Comparison of ENCODE assay signal across 23 mouse cellular contexts in genomic region chr3:105515640-105516039, GRCm38 (mm10).
DNase-seq lines count a peak whose midpoint lies in the region; ATAC-seq and TF ChIP-seq lines count a peak whose summit lies in the region.
"Had no signal": no experiment of that assay in that cellular context is flagged by ENCODE, and none has a peak within 500 bp of the region (broad histone marks: within the 10 kb centered on the region; RNA-seq: fewer than 3 reads in every experiment).

No protein-coding gene starts in this region.

- peak; percentile 29; the same call in 1 of the 2 replicates for TF ChIP-seq CTCF in forebrain, postnatal 0 days (IDR thresholded peaks at IDR 0.05; ENCODE audit: low read depth)
- peak; percentile 24 for TF ChIP-seq CTCF in left cerebral cortex, adult 2 months (IDR thresholded peaks at IDR 0.05)
- TF ChIP-seq CTCF in testis, adult 2 months (IDR thresholded peaks at IDR 0.05; ENCODE audit: control insufficient read depth, insufficient read depth, insufficient replicate concordance, low read depth, low read length), result 0 out of 2 replicates have a peak, but pooled peaks have one; percentile 10
- TF ChIP-seq CTCF in stomach, postnatal 0 days (IDR thresholded peaks at IDR 0.05; ENCODE audit: low read depth), result peak; percentile 48

- TF ChIP-seq POLR2A in testis, adult 2 months (IDR thresholded peaks at IDR 0.05; ENCODE audit: control insufficient read depth, low read depth, low read length), result no peak

- no peaks in the 10 kb centered on the region for H3K9me3 ChIP-seq in forebrain, postnatal 0 days (ENCODE audit: low read length)
- no peaks in the 10 kb centered on the region for H3K9me3 ChIP-seq in forebrain, embryonic 10.5 days
- H3K9me3 ChIP-seq in stomach, postnatal 0 days (ENCODE audit: control insufficient read depth, low read length), result no peaks in the 10 kb centered on the region
- H3K9me3 ChIP-seq in forebrain, embryonic 12.5 days, result no peaks in the 10 kb centered on the region
- H3K9me3 ChIP-seq: heart, embryonic 10.5 days; limb, embryonic 12.5 days; liver, embryonic 13.5 days; midbrain, embryonic 13.5 days had no signal

- H3K4me3 ChIP-seq in forebrain, postnatal 0 days (ENCODE audit: low read depth, low read length), result no peak overlapping the region
- H3K4me3 ChIP-seq in forebrain, embryonic 10.5 days, result no peak overlapping the region
- H3K4me3 ChIP-seq in left cerebral cortex, adult 2 months, result no peak overlapping the region
- no peak overlapping the region for H3K4me3 ChIP-seq in testis, adult 2 months (ENCODE audit: control insufficient read depth, low read depth, low read length)
- H3K4me3 ChIP-seq in stomach, postnatal 0 days (ENCODE audit: low read depth, low read length), result no peak overlapping the region
- no peak overlapping the region for H3K4me3 ChIP-seq in forebrain, embryonic 12.5 days (replicated peaks)
- H3K4me3 ChIP-seq: heart, embryonic 10.5 days; limb, embryonic 12.5 days; liver, embryonic 13.5 days; midbrain, embryonic 13.5 days; myocyte had no signal

- TF ChIP-seq EP300 in stomach, postnatal 0 days (optimal IDR thresholded peaks at IDR 0.05), result no peak

- H3K27ac ChIP-seq in forebrain, postnatal 0 days (ENCODE audit: low read depth, low read length), result no peak overlapping the region
- no peak overlapping the region for H3K27ac ChIP-seq in forebrain, embryonic 10.5 days
- H3K27ac ChIP-seq in left cerebral cortex, adult 2 months, result no peak overlapping the region
- no peak overlapping the region for H3K27ac ChIP-seq in testis, adult 2 months (ENCODE audit: control insufficient read depth, insufficient read depth, low read depth, low read length)
- no peak overlapping the region for H3K27ac ChIP-seq in stomach, postnatal 0 days (replicated peaks)
- no peak overlapping the region for H3K27ac ChIP-seq in forebrain, embryonic 12.5 days
- H3K27ac ChIP-seq: heart, embryonic 10.5 days; hindbrain, embryonic 14.5 days; limb, embryonic 12.5 days; liver, embryonic 13.5 days; midbrain, embryonic 13.5 days had no signal

- no peak overlapping the region for H3K4me2 ChIP-seq in forebrain, postnatal 0 days (ENCODE audit: low read depth)
- H3K4me2 ChIP-seq in stomach, postnatal 0 days (replicated peaks; ENCODE audit: low read depth), result no peak overlapping the region
- no peak overlapping the region for H3K4me2 ChIP-seq in forebrain, embryonic 12.5 days
- H3K4me2 ChIP-seq: hindbrain, embryonic 14.5 days; limb, embryonic 12.5 days; liver, embryonic 13.5 days; midbrain, embryonic 13.5 days had no signal

- peaks cover 3% of the 10 kb centered on the region for H3K4me1 ChIP-seq in forebrain, postnatal 0 days (ENCODE audit: insufficient read depth)
- H3K4me1 ChIP-seq in forebrain, embryonic 10.5 days, result 0 out of 2 replicates have a peak, but pooled peaks cover 3% of the 10 kb centered on the region
- H3K4me1 ChIP-seq in testis, adult 2 months (ENCODE audit: control insufficient read depth, insufficient read depth, low read length), result no peaks in the 10 kb centered on the region
- no peaks in the 10 kb centered on the region for H3K4me1 ChIP-seq in stomach, postnatal 0 days (replicated peaks; ENCODE audit: control insufficient read depth, insufficient read depth)
- peaks cover 6% of the 10 kb centered on the region; the same call in 1 of the 2 replicates for H3K4me1 ChIP-seq in forebrain, embryonic 12.5 days
- H3K4me1 ChIP-seq: limb, embryonic 12.5 days; liver, embryonic 13.5 days had no signal

- no peaks in the 10 kb centered on the region for H3K27me3 ChIP-seq in forebrain, postnatal 0 days (ENCODE audit: insufficient read depth, low read length)
- no peaks in the 10 kb centered on the region for H3K27me3 ChIP-seq in forebrain, embryonic 10.5 days (ENCODE audit: poor library complexity, severe bottlenecking)
- no peaks in the 10 kb centered on the region for H3K27me3 ChIP-seq in testis, adult 2 months (ENCODE audit: control insufficient read depth, insufficient read depth, low read length)
- no peaks in the 10 kb centered on the region for H3K27me3 ChIP-seq in stomach, postnatal 0 days (ENCODE audit: control insufficient read depth, insufficient read depth, low read length)
- no peaks in the 10 kb centered on the region for H3K27me3 ChIP-seq in forebrain, embryonic 12.5 days
- H3K27me3 ChIP-seq: midbrain, embryonic 13.5 days had no signal

- no peaks in the 10 kb centered on the region for H3K36me3 ChIP-seq in forebrain, postnatal 0 days (ENCODE audit: insufficient read depth)
- no peaks in the 10 kb centered on the region for H3K36me3 ChIP-seq in forebrain, embryonic 10.5 days (replicated peaks)
- no peaks in the 10 kb centered on the region for H3K36me3 ChIP-seq in testis, adult 2 months (ENCODE audit: control insufficient read depth, insufficient read depth, low read length)
- H3K36me3 ChIP-seq in stomach, postnatal 0 days (ENCODE audit: control insufficient read depth, insufficient read depth, low read length), result no peaks in the 10 kb centered on the region
- no peaks in the 10 kb centered on the region for H3K36me3 ChIP-seq in forebrain, embryonic 12.5 days (replicated peaks)
- H3K36me3 ChIP-seq: heart, embryonic 10.5 days; limb, embryonic 12.5 days; liver, embryonic 13.5 days; midbrain, embryonic 13.5 days had no signal

- intact Hi-C loops in left cerebral cortex, adult 2 months (cut with DNase I), result no loop called here

- H3K9ac ChIP-seq in forebrain, postnatal 0 days, result no peak overlapping the region
- no peak overlapping the region for H3K9ac ChIP-seq in stomach, postnatal 0 days (ENCODE audit: low read length)
- H3K9ac ChIP-seq in forebrain, embryonic 12.5 days, result no peak overlapping the region
- H3K9ac ChIP-seq: hindbrain, embryonic 14.5 days; limb, embryonic 12.5 days; liver, embryonic 13.5 days; midbrain, embryonic 13.5 days had no signal

- ATAC-seq in forebrain, postnatal 0 days, result no peak
- ATAC-seq in stomach, postnatal 0 days (ENCODE audit: low FRiP score, low TSS enrichment), result no peak
- no peak for ATAC-seq in forebrain, embryonic 12.5 days (ENCODE audit: low FRiP score)
- ATAC-seq: activated CD4-positive, CD25-positive, alpha-beta regulatory T cell, adult 4 months; forebrain, embryonic 16.5 days; intestine, embryonic 16.5 days; lung, postnatal 0 days; midbrain, embryonic 13.5 days had no signal

- 87% methylated on average over 1 of the region's 1 CpGs for WGBS in forebrain, postnatal 0 days
- 88% methylated on average over 1 of the region's 1 CpGs for WGBS in forebrain, embryonic 10.5 days
- 61% methylated on average over 1 of the region's 1 CpGs for WGBS in stomach, postnatal 0 days
- 93% methylated on average over 1 of the region's 1 CpGs for WGBS in forebrain, embryonic 12.5 days

- no peak for DNase-seq in forebrain, postnatal 0 days
- no peak for DNase-seq in forebrain, embryonic 10.5 days (ENCODE audit: extremely low spot score, low spot score)
- DNase-seq in left cerebral cortex, adult 2 months (ENCODE audit: extremely low spot score in 1 of 2, low spot score in 2 of 2), result no peak
- no peak for DNase-seq in left cerebral cortex, adult 8-10 months (ENCODE audit: low spot score in 2 of 2)
- no peak for DNase-seq in testis, postnatal 10 days (ENCODE audit: low spot score)
- DNase-seq in stomach, postnatal 0 days (ENCODE audit: low spot score), result no peak
- DNase-seq: adrenal gland, postnatal 10 days; heart, postnatal 10 days; kidney, postnatal 10 days; liver, embryonic 13.5 days; right cerebral cortex, postnatal 25 days; thymus, postnatal 14 days had no signal
